Mouse (Mus musculus): ENCODE measurements at regions not wholly inside any gene's neighbourhood (a gene's known extent, or its start where the extent isn't known, plus 50 kb on each side); places are given as distances from the start of the nearest gene placed in this dataset.

DNA sequence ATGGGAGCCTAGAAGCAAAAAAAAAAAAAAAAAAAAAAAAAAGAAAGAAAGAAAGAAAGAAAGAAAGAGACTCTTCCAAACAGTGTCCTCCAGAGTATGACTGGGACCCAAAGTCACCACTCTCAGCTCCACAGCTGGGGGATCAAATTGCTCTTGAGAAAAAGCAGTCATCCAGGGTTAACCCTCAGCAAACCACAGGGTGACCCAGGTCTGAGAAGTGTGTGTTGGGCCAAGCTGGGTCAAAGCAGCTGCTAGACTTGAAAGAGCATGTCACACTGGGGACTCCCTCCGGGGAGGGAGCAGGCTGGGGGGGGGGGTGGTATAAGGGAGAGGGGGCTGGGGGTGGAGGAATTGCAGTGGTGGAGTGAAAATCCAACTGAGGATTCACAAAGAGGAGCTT, 206.3 kb downstream of the Cdc5l start:
- Histone ChIP-seq H3K27ac (replicated peaks; ENCODE audit: insufficient read depth, low read depth, low read length) (no peak overlapping the region), H3K4me1 (ENCODE audit: control insufficient read depth, insufficient read depth, low read length) (no peaks in the 10 kb centered on the region), H3K9ac (ENCODE audit: low read depth, low read length) (no peak overlapping the region), H3K27me3 (ENCODE audit: control insufficient read depth, insufficient read depth, low read length) (peaks cover 5% of the 10 kb centered on the region; the same call in 1 of the 2 replicates), H3K36me3 (ENCODE audit: control insufficient read depth, insufficient read depth, low read length) (no peaks in the 10 kb centered on the region), H3K79me2 (ENCODE audit: control insufficient read depth, insufficient read depth, low read length) (no peaks in the 10 kb centered on the region), H3K4me3 (ENCODE audit: insufficient read depth, low read depth, low read length) (no peak overlapping the region)
- TF ChIP-seq CTCF (IDR thresholded peaks at IDR 0.05; ENCODE audit: low read depth, low read length) (no peak), POLR2A (IDR thresholded peaks at IDR 0.05; ENCODE audit: extremely low read depth, insufficient read depth, low read length) (no peak)
- WGBS, result 10% methylated on average over 1 of the region's 1 CpGs
- DNase-seq (ENCODE audit: extremely low read depth, low read depth, low spot score), result no peak

DNA sequence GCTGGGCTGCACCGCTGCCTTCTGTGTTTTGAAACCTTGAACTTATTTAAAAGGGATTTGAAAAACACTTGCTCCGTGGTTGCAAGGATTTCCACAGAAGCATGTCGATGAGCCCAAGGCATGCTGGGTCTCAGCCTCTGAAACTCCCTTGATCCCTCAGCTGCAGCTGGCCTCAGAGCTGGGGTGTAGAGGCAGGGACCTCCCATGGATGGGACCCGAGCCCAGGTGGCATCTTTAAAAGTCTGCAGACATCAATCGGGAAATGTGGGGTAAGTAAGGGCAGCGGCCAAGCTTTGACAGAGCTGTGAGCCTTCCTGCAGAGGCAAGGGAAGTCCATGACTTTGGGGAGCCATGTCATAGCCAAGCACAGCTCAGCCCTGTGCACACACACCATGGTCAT, 207.1 kb downstream of the Cdc5l start:
- DNase-seq (ENCODE audit: extremely low read depth, low read depth, low spot score), result no peak
- H3K27me3 ChIP-seq (ENCODE audit: control insufficient read depth, insufficient read depth, low read length), result peaks cover 8% of the 10 kb centered on the region; the same call in 1 of the 2 replicates
- 56% methylated on average over 6 of the region's 6 CpGs for WGBS
- no peak overlapping the region for H3K4me3 ChIP-seq (ENCODE audit: insufficient read depth, low read depth, low read length)
- no peaks in the 10 kb centered on the region for H3K4me1 ChIP-seq (ENCODE audit: control insufficient read depth, insufficient read depth, low read length)
- no peak for TF ChIP-seq POLR2A (IDR thresholded peaks at IDR 0.05; ENCODE audit: extremely low read depth, insufficient read depth, low read length)
- TF ChIP-seq CTCF (IDR thresholded peaks at IDR 0.05; ENCODE audit: low read depth, low read length), result no peak
- H3K9ac ChIP-seq (ENCODE audit: low read depth, low read length), result no peak overlapping the region
- H3K27ac ChIP-seq (replicated peaks; ENCODE audit: insufficient read depth, low read depth, low read length), result no peak overlapping the region
- H3K79me2 ChIP-seq (ENCODE audit: control insufficient read depth, insufficient read depth, low read length), result no peaks in the 10 kb centered on the region
- H3K36me3 ChIP-seq (ENCODE audit: control insufficient read depth, insufficient read depth, low read length), result no peaks in the 10 kb centered on the region

GRCm38 (mm10) chr17:45221625-45222024, 211.9 kb downstream of the Cdc5l start:
- no peak for DNase-seq (ENCODE audit: extremely low read depth, low read depth, low spot score)
- H3K27ac ChIP-seq (replicated peaks; ENCODE audit: insufficient read depth, low read depth, low read length), result no peak overlapping the region
- WGBS, result 69% methylated on average over 10 of the region's 10 CpGs
- H3K36me3 ChIP-seq (ENCODE audit: control insufficient read depth, insufficient read depth, low read length), result no peaks in the 10 kb centered on the region
- no peak overlapping the region for H3K9ac ChIP-seq (ENCODE audit: low read depth, low read length)
- no peaks in the 10 kb centered on the region for H3K79me2 ChIP-seq (ENCODE audit: control insufficient read depth, insufficient read depth, low read length)
- TF ChIP-seq POLR2A (IDR thresholded peaks at IDR 0.05; ENCODE audit: extremely low read depth, insufficient read depth, low read length) (no peak), CTCF (IDR thresholded peaks at IDR 0.05; ENCODE audit: low read depth, low read length) (no peak)
- H3K4me3 ChIP-seq (ENCODE audit: insufficient read depth, low read depth, low read length), result no peak overlapping the region
- H3K27me3 ChIP-seq (ENCODE audit: control insufficient read depth, insufficient read depth, low read length), result peaks cover 11% of the 10 kb centered on the region
- H3K4me1 ChIP-seq (ENCODE audit: control insufficient read depth, insufficient read depth, low read length), result no peaks in the 10 kb centered on the region

DNA sequence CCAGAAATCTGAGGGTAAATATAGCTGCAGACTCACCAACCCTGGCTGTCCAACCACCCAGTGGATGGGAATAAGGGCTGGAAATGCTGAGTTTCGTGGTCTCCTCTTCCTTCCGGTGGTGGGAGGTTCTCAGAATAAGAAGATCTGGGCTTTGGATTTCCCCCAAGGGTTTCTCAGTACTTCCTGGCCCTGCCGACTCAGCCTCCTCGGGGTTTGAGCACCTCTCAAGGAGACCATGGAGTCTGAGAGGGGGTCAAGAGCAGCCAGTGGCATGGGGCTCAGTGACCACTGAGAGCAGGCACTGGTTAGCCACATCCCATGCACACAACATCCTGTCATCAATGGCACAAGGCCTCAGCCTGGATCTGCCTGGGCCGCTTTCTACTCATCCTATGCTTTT, 216.4 kb downstream of the Cdc5l start:
- no peak overlapping the region for H3K9ac ChIP-seq (ENCODE audit: low read depth, low read length)
- no peaks in the 10 kb centered on the region for H3K36me3 ChIP-seq (ENCODE audit: control insufficient read depth, insufficient read depth, low read length)
- no peak overlapping the region for H3K4me3 ChIP-seq (ENCODE audit: insufficient read depth, low read depth, low read length)
- no peak for TF ChIP-seq POLR2A (IDR thresholded peaks at IDR 0.05; ENCODE audit: extremely low read depth, insufficient read depth, low read length)
- no peaks in the 10 kb centered on the region for H3K4me1 ChIP-seq (ENCODE audit: control insufficient read depth, insufficient read depth, low read length)
- no peaks in the 10 kb centered on the region for H3K79me2 ChIP-seq (ENCODE audit: control insufficient read depth, insufficient read depth, low read length)
- H3K27ac ChIP-seq (replicated peaks; ENCODE audit: insufficient read depth, low read depth, low read length), result no peak overlapping the region
- peaks cover 5% of the 10 kb centered on the region; the same call in 1 of the 2 replicates for H3K27me3 ChIP-seq (ENCODE audit: control insufficient read depth, insufficient read depth, low read length)
- WGBS, result 82% methylated on average over 5 of the region's 5 CpGs
- DNase-seq (ENCODE audit: extremely low read depth, low read depth, low spot score), result no peak

GRCm38 (mm10) chr17:45215067-45216049, 218.2 kb downstream of the Cdc5l start:
- no peak overlapping the region for H3K9ac ChIP-seq (ENCODE audit: low read depth, low read length)
- no peaks in the 10 kb centered on the region for H3K4me1 ChIP-seq (ENCODE audit: control insufficient read depth, insufficient read depth, low read length)
- H3K79me2 ChIP-seq (ENCODE audit: control insufficient read depth, insufficient read depth, low read length), result no peaks in the 10 kb centered on the region
- peaks cover 3% of the 10 kb centered on the region; the same call in 1 of the 2 replicates for H3K27me3 ChIP-seq (ENCODE audit: control insufficient read depth, insufficient read depth, low read length)
- H3K4me3 ChIP-seq (ENCODE audit: insufficient read depth, low read depth, low read length), result no peak overlapping the region
- WGBS, result 88% methylated on average over 15 of the region's 15 CpGs
- H3K27ac ChIP-seq (replicated peaks; ENCODE audit: insufficient read depth, low read depth, low read length), result no peak overlapping the region
- DNase-seq (ENCODE audit: extremely low read depth, low read depth, low spot score), result no peak
- no peak for TF ChIP-seq POLR2A (IDR thresholded peaks at IDR 0.05; ENCODE audit: extremely low read depth, insufficient read depth, low read length)
- TF ChIP-seq CTCF (IDR thresholded peaks at IDR 0.05; ENCODE audit: low read depth, low read length), result no peak
- H3K36me3 ChIP-seq (ENCODE audit: control insufficient read depth, insufficient read depth, low read length), result no peaks in the 10 kb centered on the region

- no peaks in the 10 kb centered on the region for H3K79me2 ChIP-seq (ENCODE audit: control insufficient read depth, insufficient read depth, low read length)
- no peak overlapping the region for H3K27ac ChIP-seq (replicated peaks; ENCODE audit: insufficient read depth, low read depth, low read length)
- WGBS, result 87% methylated on average over 2 of the region's 2 CpGs
- TF ChIP-seq CTCF (IDR thresholded peaks at IDR 0.05; ENCODE audit: low read depth, low read length) (peak; percentile 36; the same call in 1 of the 2 replicates), POLR2A (IDR thresholded peaks at IDR 0.05; ENCODE audit: extremely low read depth, insufficient read depth, low read length) (no peak)
- no peaks in the 10 kb centered on the region for H3K36me3 ChIP-seq (ENCODE audit: control insufficient read depth, insufficient read depth, low read length)
- H3K9ac ChIP-seq (ENCODE audit: low read depth, low read length), result no peak overlapping the region
- no peaks in the 10 kb centered on the region for H3K27me3 ChIP-seq (ENCODE audit: control insufficient read depth, insufficient read depth, low read length)
- no peaks in the 10 kb centered on the region for H3K4me1 ChIP-seq (ENCODE audit: control insufficient read depth, insufficient read depth, low read length)
- DNase-seq (ENCODE audit: extremely low read depth, low read depth, low spot score), result peak; percentile 3
- no peak overlapping the region for H3K4me3 ChIP-seq (ENCODE audit: insufficient read depth, low read depth, low read length)
Observed at GRCm38 (mm10) chr17:45210984-45211383, 222.6 kb downstream of the Cdc5l start.
